Mouse (Mus musculus) hindbrain, embryonic 13.5 days (tissue): ENCODE results near the gene Gba. TPM values are rescaled to one million over a fixed set of nuclear protein-coding genes. Genes with fewer than 3 reads are reported as not detected.
"Not testable (repeated sequence)": the region's sequence is repeated elsewhere in the genome, so short reads cannot be mapped to it uniquely, and the experiment has no call there.

Source experiments
- ATAC-seq: fragments of 200-750 bp; cut with Nextera tagmentation; 2 replicates; pipeline ENCODE4 v1.8.0; 2017; ENCODE audit warnings: moderate TSS enrichment; ENCODE audit not compliant: low FRiP score
- H3K27ac ChIP-seq: fragments of 300-500 bp; sonication (generic); 2 replicates; pipeline ENCODE4 v1.5.1; 2015; ENCODE audit warnings: inconsistent platforms, mild to moderate bottlenecking, moderate library complexity
- H3K27me3 ChIP-seq: fragments of 300-500 bp; sonication (generic); 2 replicates; pipeline ENCODE4 v1.6.1; 2015; ENCODE audit warnings: mild to moderate bottlenecking, inconsistent platforms
- H3K36me3 ChIP-seq: fragments of 300-500 bp; sonication (generic); 2 replicates; pipeline ENCODE4 v1.6.1; 2015; ENCODE audit warnings: mild to moderate bottlenecking, inconsistent platforms
- H3K4me1 ChIP-seq: fragments of 300-500 bp; sonication (generic); replicated peaks from 2 replicates; pipeline ENCODE4 v1.6.1; 2015; ENCODE audit warnings: inconsistent platforms
- H3K4me2 ChIP-seq: fragments of 300-500 bp; sonication (generic); 2 replicates; pipeline ENCODE4 v1.6.1; 2015; ENCODE audit warnings: inconsistent platforms, mild to moderate bottlenecking, moderate library complexity
- H3K4me3 ChIP-seq: fragments of 300-500 bp; sonication (generic); 2 replicates; pipeline ENCODE4 v1.5.1; 2015; ENCODE audit warnings: mild to moderate bottlenecking, inconsistent platforms
- H3K9ac ChIP-seq: fragments of 300-500 bp; sonication (generic); 2 replicates; pipeline ENCODE4 v1.6.1; 2015; ENCODE audit warnings: mild to moderate bottlenecking, inconsistent platforms
- H3K9me3 ChIP-seq: fragments of 300-500 bp; sonication (generic); 2 replicates; pipeline ENCODE4 v1.6.1; 2016; ENCODE audit warnings: inconsistent platforms
- whole genome bisulfite sequencing: fragments of 180-500 bp; shearing (Covaris S2); methylation state at CpG from one replicate; pipeline ENCODE4 v1.1.7; 2015; 5-methylcytosine and 5-hydroxymethylcytosine counted together
- polyA plus RNA-seq: library from polyadenylated mRNA; unstranded; fragments of >200 nt; fragmentation: Nextera tagmentation; extraction: Ambion mirVana; gene quantifications from 2 replicates; pipeline ENCODE4 v1.2.1, GENCODE M21; 2015

The Gba gene
- polyA plus RNA-seq, 1 experiment from 2014 or later: 47.9 TPM

GRCm38 (mm10) chr3:89208736-89209135, 6.0 kb downstream of the Gba start:
- Histone ChIP-seq H3K36me3 (peaks cover 74% of the 10 kb centered on the region), H3K4me1 (peaks cover 22% of the 10 kb centered on the region)
- WGBS: 89% methylated on average over 6 of the region's 6 CpGs

GRCm38 (mm10) chr3:89209731-89210130, 7.0 kb downstream of the Gba start:
- 0 out of 2 replicates have a peak overlapping the region, but pooled peaks have one; percentile 24 for H3K9ac ChIP-seq
- no peak overlapping the region for H3K27ac ChIP-seq
- peaks cover 27% of the 10 kb centered on the region for H3K4me1 ChIP-seq
- H3K4me2 ChIP-seq: no peak overlapping the region
- H3K27me3 ChIP-seq: no peaks in the 10 kb centered on the region
- 96% methylated on average over 7 of the region's 7 CpGs for WGBS
- no peaks in the 10 kb centered on the region for H3K9me3 ChIP-seq
- peaks cover 65% of the 10 kb centered on the region for H3K36me3 ChIP-seq
- no peak overlapping the region for H3K4me3 ChIP-seq
- ATAC-seq: no peak

More at GRCm38 (mm10) chr3:89208736-89209135, 6.0 kb downstream of the Gba start:
- H3K27ac ChIP-seq: no peak overlapping the region
- H3K9me3 ChIP-seq: no peaks in the 10 kb centered on the region
- H3K27me3 ChIP-seq: no peaks in the 10 kb centered on the region
- ATAC-seq: no peak
- H3K4me2 ChIP-seq: no peak overlapping the region
- H3K4me3 ChIP-seq: no peak overlapping the region
- no peak overlapping the region for H3K9ac ChIP-seq

- no peak overlapping the region for H3K4me3 ChIP-seq
- H3K27ac ChIP-seq: no peak overlapping the region
- H3K27me3 ChIP-seq: no peaks in the 10 kb centered on the region
- no peak overlapping the region for H3K9ac ChIP-seq
- ATAC-seq: no peak
- WGBS: 91% methylated on average over 13 of the region's 13 CpGs
- no peak overlapping the region for H3K4me2 ChIP-seq
- H3K36me3 ChIP-seq: peaks cover 60% of the 10 kb centered on the region
- H3K4me1 ChIP-seq: peaks cover 32% of the 10 kb centered on the region
- no peaks in the 10 kb centered on the region for H3K9me3 ChIP-seq
Measured at GRCm38 (mm10) chr3:89210162-89210561, 7.4 kb downstream of the Gba start.

GRCm38 (mm10) chr3:89210731-89211130, 8.0 kb downstream of the Gba start:
- WGBS: 81% methylated on average over 7 of the region's 7 CpGs
- peaks cover 55% of the 10 kb centered on the region for H3K36me3 ChIP-seq

GRCm38 (mm10) chr3:89213803-89214530, 11.2 kb downstream of the Gba start:
- Histone ChIP-seq H3K27me3 (no peaks in the 10 kb centered on the region), H3K4me2 (peak overlapping the region; percentile 69), H3K4me3 (peak overlapping the region; percentile 64), H3K27ac (peak overlapping the region; percentile 99), H3K36me3 (peaks cover 22% of the 10 kb centered on the region), H3K9me3 (no peaks in the 10 kb centered on the region), H3K9ac (peak overlapping the region; percentile 88), H3K4me1 (peaks cover 50% of the 10 kb centered on the region)
- ATAC-seq: peak; percentile 90
- WGBS: under 1% methylated on average over 69 of the region's 69 CpGs

More at GRCm38 (mm10) chr3:89210731-89211130, 8.0 kb downstream of the Gba start:
- Histone ChIP-seq H3K9ac (no peak overlapping the region), H3K27ac (no peak overlapping the region), H3K9me3 (no peaks in the 10 kb centered on the region), H3K27me3 (no peaks in the 10 kb centered on the region), H3K4me2 (no peak overlapping the region), H3K4me1 (peaks cover 37% of the 10 kb centered on the region), H3K4me3 (no peak overlapping the region)
- ATAC-seq: no peak

DNA sequence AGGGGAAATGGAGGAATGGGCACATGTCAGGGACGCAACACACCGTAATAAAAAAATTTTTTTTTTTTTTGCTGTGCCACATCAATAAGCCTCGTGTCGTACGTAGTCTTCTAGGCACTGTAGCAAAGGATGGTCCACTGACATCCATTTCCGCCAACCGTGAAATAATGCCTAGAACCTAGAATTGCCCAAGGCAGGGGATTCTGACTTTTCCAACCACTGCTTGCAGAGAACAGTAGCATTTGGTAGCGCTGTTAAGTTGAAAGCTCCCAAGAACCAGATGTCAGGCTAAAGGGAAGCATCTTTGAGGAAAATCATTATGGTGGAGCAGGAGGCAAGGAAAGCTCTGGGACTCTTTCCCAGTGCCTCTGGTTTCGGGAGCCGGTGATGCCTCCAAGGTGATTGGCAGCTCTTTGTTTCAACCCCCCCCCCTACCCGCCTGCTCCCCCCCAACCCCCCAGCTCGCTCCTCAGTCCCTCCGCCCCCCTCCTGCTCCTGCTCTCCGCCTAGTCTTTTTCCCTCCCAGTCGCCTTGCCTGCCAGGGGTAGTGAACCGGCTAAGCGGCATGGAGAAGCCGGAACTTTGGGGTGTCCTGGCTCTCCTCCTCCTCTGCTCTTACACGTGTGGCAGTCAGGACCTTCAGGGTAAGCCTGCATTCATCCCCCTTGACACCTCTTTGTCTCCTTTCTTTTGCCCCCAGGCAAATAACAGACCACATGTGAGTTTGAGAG, 12.1 kb downstream of the Gba start, which contains the start of gene Thbs3:
Gene Thbs3 (plus strand): TSS at position 500 of the 731 bp plus-strand sequence.
- Histone ChIP-seq H3K36me3 (peaks cover 18% of the 10 kb centered on the region), H3K27ac (peak within 1 kb of the TSS; percentile 99), H3K4me1 (peaks cover 54% of the 10 kb centered on the region), H3K27me3 (no peaks in the 10 kb centered on the region), H3K9me3 (no peaks in the 10 kb centered on the region), H3K4me3 (peak within 1 kb of the TSS; percentile 64), H3K4me2 (peak within 1 kb of the TSS; percentile 69), H3K9ac (peak within 1 kb of the TSS; percentile 88)
- no peak for ATAC-seq
- WGBS: 0% methylated on average over 19 of the region's 19 CpGs

GRCm38 (mm10) chr3:89215853-89216252, 13.1 kb downstream of the Gba start:
- Histone ChIP-seq H3K36me3 (peaks cover 8% of the 10 kb centered on the region), H3K4me3 (peak overlapping the region; percentile 64), H3K4me2 (peak overlapping the region; percentile 69), H3K9me3 (no peaks in the 10 kb centered on the region), H3K27ac (peak overlapping the region; percentile 99), H3K9ac (peak overlapping the region; percentile 88), H3K27me3 (no peaks in the 10 kb centered on the region), H3K4me1 (peaks cover 60% of the 10 kb centered on the region)
- peak; percentile 22 for ATAC-seq
- WGBS: 0% methylated on average over 6 of the region's 6 CpGs

- peak overlapping the region; percentile 14; the same call in 1 of the 2 replicates for H3K9ac ChIP-seq
Measured at GRCm38 (mm10) chr3:89216407-89216806, 13.7 kb downstream of the Gba start.

GRCm38 (mm10) chr3:89218271-89218670, 15.5 kb downstream of the Gba start:
- Histone ChIP-seq H3K27ac (0 out of 2 replicates have a peak overlapping the region, but pooled peaks have one; percentile 9), H3K27me3 (no peaks in the 10 kb centered on the region)
- ATAC-seq: no peak

More at GRCm38 (mm10) chr3:89216407-89216806, 13.7 kb downstream of the Gba start:
- not testable (repeated sequence) for ATAC-seq, H3K9me3 ChIP-seq, H3K36me3 ChIP-seq, H3K27me3 ChIP-seq
- H3K4me2 ChIP-seq: peak overlapping the region; percentile 69; the same call in 1 of the 2 replicates
- peak overlapping the region; percentile 99; the same call in 1 of the 2 replicates for H3K27ac ChIP-seq
- whole genome bisulfite sequencing: 68% methylated on average over 7 of the region's 7 CpGs
- peak overlapping the region; percentile 64; the same call in 1 of the 2 replicates for H3K4me3 ChIP-seq
- H3K4me1 ChIP-seq: peaks cover 60% of the 10 kb centered on the region

DNA sequence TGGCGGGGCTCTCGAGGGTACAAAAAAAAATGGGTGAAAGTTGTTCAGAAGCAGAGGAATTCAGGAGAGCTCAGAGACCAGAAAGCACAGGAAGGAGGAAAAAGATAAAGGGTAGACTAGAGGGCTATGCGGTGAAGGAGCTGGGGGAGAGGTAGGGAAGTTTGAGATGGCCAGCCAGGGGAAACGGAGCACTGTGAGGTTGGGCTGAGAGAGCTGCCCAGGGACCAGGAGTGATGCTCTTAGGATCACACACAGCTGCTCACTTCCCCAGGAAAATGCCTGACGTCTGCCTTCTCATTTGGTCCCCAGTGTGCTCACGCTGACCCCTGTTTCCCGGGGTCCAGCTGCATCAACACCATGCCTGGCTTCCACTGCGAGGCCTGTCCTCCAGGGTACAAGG, 16.8 kb downstream of the Gba start:
- H3K4me1 ChIP-seq: peaks cover 58% of the 10 kb centered on the region
- 36% methylated on average over 8 of the region's 8 CpGs for WGBS
- H3K27me3 ChIP-seq: no peaks in the 10 kb centered on the region
- H3K9ac ChIP-seq: peak overlapping the region; percentile 46
- no peak for ATAC-seq
- H3K27ac ChIP-seq: peak overlapping the region; percentile 30; the same call in 1 of the 2 replicates
- no peaks in the 10 kb centered on the region for H3K9me3 ChIP-seq
- H3K4me3 ChIP-seq: no peak overlapping the region
- H3K36me3 ChIP-seq: peaks cover 16% of the 10 kb centered on the region
- H3K4me2 ChIP-seq: no peak overlapping the region

More at GRCm38 (mm10) chr3:89218271-89218670, 15.5 kb downstream of the Gba start:
- H3K4me2 ChIP-seq: no peak overlapping the region
- H3K4me1 ChIP-seq: peaks cover 50% of the 10 kb centered on the region
- WGBS: 72% methylated on average over 1 of the region's 1 CpGs
- peaks cover 15% of the 10 kb centered on the region for H3K36me3 ChIP-seq
- no peak overlapping the region for H3K4me3 ChIP-seq
- H3K9me3 ChIP-seq: no peaks in the 10 kb centered on the region
- 0 out of 2 replicates have a peak overlapping the region, but pooled peaks have one; percentile 39 for H3K9ac ChIP-seq

GRCm38 (mm10) chr3:89221167-89221566, 18.4 kb downstream of the Gba start:
- ATAC-seq: no peak
- 67% methylated on average over 5 of the region's 5 CpGs for WGBS
- Histone ChIP-seq H3K4me3 (no peak overlapping the region), H3K27ac (peak overlapping the region; percentile 18; the same call in 1 of the 2 replicates), H3K9me3 (no peaks in the 10 kb centered on the region), H3K4me2 (no peak overlapping the region), H3K9ac (0 out of 2 replicates have a peak overlapping the region, but pooled peaks have one; percentile 13), H3K4me1 (peaks cover 58% of the 10 kb centered on the region), H3K27me3 (no peaks in the 10 kb centered on the region), H3K36me3 (peaks cover 16% of the 10 kb centered on the region)

- 35% methylated on average over 11 of the region's 11 CpGs for WGBS
Measured at GRCm38 (mm10) chr3:89224796-89225195, 22.1 kb downstream of the Gba start.

More at GRCm38 (mm10) chr3:89224796-89225195, 22.1 kb downstream of the Gba start:
- Histone ChIP-seq H3K27me3 (0 out of 2 replicates have a peak, but pooled peaks cover 8% of the 10 kb centered on the region), H3K36me3 (peaks cover 12% of the 10 kb centered on the region), H3K4me1 (peaks cover 72% of the 10 kb centered on the region), H3K4me2 (peak overlapping the region; percentile 68), H3K27ac (peak overlapping the region; percentile 92), H3K9ac (peak overlapping the region; percentile 78), H3K9me3 (no peaks in the 10 kb centered on the region), H3K4me3 (peak overlapping the region; percentile 49)
- ATAC-seq: no peak
